In genomic region chr12:31520119-31520518, GRCm38 (mm10) we compare ENCODE assay signal across 13 mouse cellular contexts. TPM values are rescaled to one million over a fixed set of nuclear protein-coding genes. Genes with fewer than 3 reads are reported as not detected.
A peak's percentile ranks its signal among the peaks of the same experiment; 100 is the strongest.
DNase-seq lines count a peak whose midpoint lies in the region; ATAC-seq and TF ChIP-seq lines count a peak whose summit lies in the region.
"Had no signal": no experiment of that assay in that cellular context is flagged by ENCODE, and none has a peak within 500 bp of the region (broad histone marks: within the 10 kb centered on the region; RNA-seq: fewer than 3 reads in every experiment).

No protein-coding gene starts in this region.

- no peak for ATAC-seq in forebrain, embryonic 14.5 days
- ATAC-seq in forebrain, embryonic 13.5 days: no peak
- no peak for ATAC-seq in hindbrain, postnatal 0 days
- ATAC-seq in hindbrain, embryonic 12.5 days (ENCODE audit: low FRiP score): no peak

- H3K9me3 ChIP-seq in forebrain, embryonic 14.5 days (replicated peaks; ENCODE audit: control insufficient read depth, low read length): 0 out of 2 replicates have a peak, but pooled peaks cover 3% of the 10 kb centered on the region
- H3K9me3 ChIP-seq in forebrain, embryonic 13.5 days (replicated peaks): no peaks in the 10 kb centered on the region
- no peaks in the 10 kb centered on the region for H3K9me3 ChIP-seq in hindbrain, postnatal 0 days (ENCODE audit: low read length)
- no peaks in the 10 kb centered on the region for H3K9me3 ChIP-seq in hindbrain, embryonic 12.5 days (replicated peaks)
- H3K9me3 ChIP-seq: hindbrain, embryonic 13.5 days had no signal

- 70% methylated on average over 6 of the region's 6 CpGs for WGBS in forebrain, embryonic 14.5 days
- WGBS in forebrain, embryonic 13.5 days: 74% methylated on average over 6 of the region's 6 CpGs
- 52% methylated on average over 6 of the region's 6 CpGs for WGBS in hindbrain, postnatal 0 days
- 81% methylated on average over 6 of the region's 6 CpGs for WGBS in hindbrain, embryonic 12.5 days

- no peak for TF ChIP-seq CTCF in hindbrain, postnatal 0 days (IDR thresholded peaks at IDR 0.05; ENCODE audit: low read depth)

- H3K27me3 ChIP-seq in forebrain, embryonic 14.5 days (replicated peaks; ENCODE audit: control insufficient read depth, insufficient read depth, low read length): no peaks in the 10 kb centered on the region
- no peaks in the 10 kb centered on the region for H3K27me3 ChIP-seq in forebrain, embryonic 13.5 days
- no peaks in the 10 kb centered on the region for H3K27me3 ChIP-seq in hindbrain, postnatal 0 days (ENCODE audit: insufficient read depth, low read length)
- no peaks in the 10 kb centered on the region for H3K27me3 ChIP-seq in hindbrain, embryonic 12.5 days
- H3K27me3 ChIP-seq: hindbrain, embryonic 13.5 days had no signal

- no peaks in the 10 kb centered on the region for H3K36me3 ChIP-seq in forebrain, embryonic 14.5 days (ENCODE audit: control insufficient read depth, insufficient read depth, low read length)
- H3K36me3 ChIP-seq in forebrain, embryonic 13.5 days (ENCODE audit: poor library complexity, severe bottlenecking): no peaks in the 10 kb centered on the region
- H3K36me3 ChIP-seq in hindbrain, postnatal 0 days (ENCODE audit: insufficient read depth, low read length): no peaks in the 10 kb centered on the region
- H3K36me3 ChIP-seq in hindbrain, embryonic 12.5 days: no peaks in the 10 kb centered on the region
- H3K36me3 ChIP-seq: hindbrain, embryonic 13.5 days had no signal

- H3K9ac ChIP-seq in forebrain, embryonic 14.5 days (ENCODE audit: low read length): no peak overlapping the region
- no peak overlapping the region for H3K9ac ChIP-seq in forebrain, embryonic 13.5 days
- no peak overlapping the region for H3K9ac ChIP-seq in hindbrain, postnatal 0 days (replicated peaks; ENCODE audit: low read length)
- H3K9ac ChIP-seq in hindbrain, embryonic 12.5 days: no peak overlapping the region
- H3K9ac ChIP-seq: hindbrain, embryonic 13.5 days had no signal

- no peak overlapping the region for H3K27ac ChIP-seq in forebrain, embryonic 14.5 days (ENCODE audit: low read depth, low read length)
- H3K27ac ChIP-seq in forebrain, embryonic 13.5 days: no peak overlapping the region
- H3K27ac ChIP-seq in hindbrain, postnatal 0 days: no peak overlapping the region
- H3K27ac ChIP-seq in hindbrain, embryonic 12.5 days: no peak overlapping the region
- H3K27ac ChIP-seq: hindbrain, embryonic 13.5 days had no signal

- no peak overlapping the region for H3K4me3 ChIP-seq in forebrain, embryonic 14.5 days (ENCODE audit: low read depth, low read length)
- H3K4me3 ChIP-seq in forebrain, embryonic 13.5 days: no peak overlapping the region
- no peak overlapping the region for H3K4me3 ChIP-seq in hindbrain, postnatal 0 days (ENCODE audit: low read length)
- H3K4me3 ChIP-seq in hindbrain, embryonic 12.5 days: no peak overlapping the region
- H3K4me3 ChIP-seq: hindbrain, embryonic 13.5 days had no signal

- DNase-seq in forebrain, embryonic 14.5 days (ENCODE audit: low spot score): peak; percentile 42
- peak; percentile 71 for DNase-seq in hindbrain, postnatal 0 days (ENCODE audit: low spot score)
- DNase-seq in lung, postnatal 10 days: peak; percentile 21
- DNase-seq in lung, postnatal 36 days: no peak
- DNase-seq in right cerebral cortex, postnatal 25 days: peak; percentile 43
- no peak for DNase-seq in natural killer cell, adult 2 months (ENCODE audit: low spot score in 2 of 2)
- DNase-seq: B cell, adult 2 months; kidney, adult 2 months had no signal

- H3K4me1 ChIP-seq in forebrain, embryonic 14.5 days (ENCODE audit: control insufficient read depth, insufficient read depth, low read length): no peaks in the 10 kb centered on the region
- no peaks in the 10 kb centered on the region for H3K4me1 ChIP-seq in forebrain, embryonic 13.5 days
- no peaks in the 10 kb centered on the region for H3K4me1 ChIP-seq in hindbrain, postnatal 0 days (ENCODE audit: insufficient read depth, low read length)
- H3K4me1 ChIP-seq in hindbrain, embryonic 12.5 days: no peaks in the 10 kb centered on the region
- H3K4me1 ChIP-seq: hindbrain, embryonic 13.5 days had no signal

- no peak overlapping the region for H3K4me2 ChIP-seq in forebrain, embryonic 14.5 days (ENCODE audit: low read length)
- H3K4me2 ChIP-seq in forebrain, embryonic 13.5 days: no peak overlapping the region
- H3K4me2 ChIP-seq in hindbrain, postnatal 0 days (ENCODE audit: low read depth, low read length): no peak overlapping the region
- H3K4me2 ChIP-seq in hindbrain, embryonic 12.5 days (replicated peaks): no peak overlapping the region
- H3K4me2 ChIP-seq: hindbrain, embryonic 13.5 days; liver, embryonic 11.5 days had no signal

RNA-seq across cellular contexts. Expression of gene Cbll1, which starts 20.7 kb away (rescaled TPM):
- polyA plus RNA-seq in forebrain, embryonic 14.5 days (2014; fragmentation: Nextera tagmentation; extraction: Ambion mirVana): 20.3 and 21.3 TPM in 2 replicates
- 14.7 and 15.9 TPM in 2 replicates for polyA plus RNA-seq in forebrain, embryonic 13.5 days (2015; fragmentation: Nextera tagmentation; extraction: Ambion mirVana)
- 16.3 and 18.2 TPM in 2 replicates for total RNA-seq in hindbrain, postnatal 0 days (2014; rRNA removed)
- 11.9 and 14.5 TPM in 2 replicates for polyA plus RNA-seq in hindbrain, postnatal 0 days (2015; fragmentation: Nextera tagmentation; extraction: Ambion mirVana)
- polyA plus RNA-seq in hindbrain, embryonic 12.5 days (2016; fragmentation: Nextera tagmentation; extraction: Ambion mirVana): 15.9 and 18.1 TPM in 2 replicates

RNA-seq across cellular contexts. Expression of gene Slc26a4, which starts 39.6 kb away (rescaled TPM):
- 0.09 TPM in 1 of 2 replicates, not detected in the other for polyA plus RNA-seq in forebrain, embryonic 14.5 days (2014; fragmentation: Nextera tagmentation; extraction: Ambion mirVana)
- polyA plus RNA-seq in forebrain, embryonic 13.5 days (2015; fragmentation: Nextera tagmentation; extraction: Ambion mirVana): 0.05 TPM in 1 of 2 replicates, not detected in the other
- not detected in 2 replicates for total RNA-seq in hindbrain, postnatal 0 days (2014; rRNA removed)
- 0.04 and 0.09 TPM in 2 replicates for polyA plus RNA-seq in hindbrain, postnatal 0 days (2015; fragmentation: Nextera tagmentation; extraction: Ambion mirVana)
- 0.25 and 0.44 TPM in 2 replicates for polyA plus RNA-seq in hindbrain, embryonic 12.5 days (2016; fragmentation: Nextera tagmentation; extraction: Ambion mirVana)
- total RNA-seq: common myeloid progenitor, adult 5-6 weeks had no signal
- polyA plus RNA-seq: liver, embryonic 11.5 days had no signal

Comparison
In these comparisons a context has a peak if more than half of its experiments do, and no peak if none do; other contexts are left out.
1. DNase-seq: peak in forebrain, embryonic 14.5 days (single experiment), hindbrain, postnatal 0 days (single experiment), lung, postnatal 10 days (single experiment) and right cerebral cortex, postnatal 25 days (single experiment); none in lung, postnatal 36 days (single experiment) and natural killer cell, adult 2 months (0 of 2).